Mouse (Mus musculus) kidney, adult 2 months (tissue): Measurements from ENCODE around the gene Rps6ka4.

Source experiments
- CTCF ChIP-seq: fragments of 200-500 bp; conservative IDR thresholded peaks from 2 replicates; pipeline ENCODE4 v1.5.1; 2011; ENCODE audit warnings: low read depth, mild to moderate bottlenecking, control low read depth, low read length, moderate library complexity, mixed read lengths; ENCODE audit not compliant: insufficient read depth, insufficient read length
- POLR2A ChIP-seq: fragments of 200-500 bp; IDR thresholded peaks from one replicate; pipeline ENCODE4 v1.6.1; 2011; ENCODE audit warnings: low read depth, low read length, control low read depth

- TF ChIP-seq CTCF, result no peak
- TF ChIP-seq POLR2A, result no peak
Measured at GRCm38 (mm10) chr19:6814958-6815357, 25.5 kb downstream of the Rps6ka4 start.
